Mouse (Mus musculus): Measurements from ENCODE around the gene Eif2ak4. TPM values are rescaled to one million over a fixed set of nuclear protein-coding genes. Genes with fewer than 3 reads are reported as not detected.

Eif2ak4 gene
- polyA plus RNA-seq, 1 experiment from 2014 or later = 9.8 TPM

DNA sequence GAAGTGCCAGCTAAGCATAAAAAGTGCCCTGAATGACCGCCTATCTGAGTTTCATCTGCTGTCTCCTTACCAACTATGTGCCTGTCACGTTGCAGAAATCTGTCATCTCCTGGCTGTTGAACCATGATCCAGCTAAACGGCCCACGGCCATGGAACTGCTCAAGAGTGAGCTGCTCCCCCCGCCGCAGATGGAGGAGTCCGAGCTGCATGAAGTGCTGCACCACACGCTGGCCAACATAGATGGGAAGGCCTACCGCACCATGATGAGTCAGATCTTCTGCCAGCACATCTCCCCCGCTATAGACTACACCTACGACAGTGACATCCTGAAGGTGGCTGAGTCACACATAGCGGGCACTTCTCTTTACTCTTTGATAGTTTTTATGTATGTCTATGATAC, 59.8 kb downstream of the Eif2ak4 start:
- H3K9me3 ChIP-seq (ENCODE audit: control insufficient read depth, low read length) = no peaks in the 10 kb centered on the region
- H3K27me3 ChIP-seq (replicated peaks; ENCODE audit: control insufficient read depth, insufficient read depth, low read length) = no peaks in the 10 kb centered on the region
- H3K4me3 ChIP-seq (replicated peaks; ENCODE audit: low read length) = no peak overlapping the region
- WGBS = 87% methylated on average over 12 of the region's 12 CpGs
- peaks cover 5% of the 10 kb centered on the region for H3K36me3 ChIP-seq (ENCODE audit: control insufficient read depth, insufficient read depth)
- H3K27ac ChIP-seq (ENCODE audit: low read length) = no peak overlapping the region
- H3K4me1 ChIP-seq (replicated peaks; ENCODE audit: control insufficient read depth, insufficient read depth, low read length) = peaks cover 13% of the 10 kb centered on the region
- ATAC-seq = no peak
- no peak overlapping the region for H3K9ac ChIP-seq (replicated peaks; ENCODE audit: low read depth, low read length)
- no peak overlapping the region for H3K4me2 ChIP-seq (ENCODE audit: low read length)

DNA sequence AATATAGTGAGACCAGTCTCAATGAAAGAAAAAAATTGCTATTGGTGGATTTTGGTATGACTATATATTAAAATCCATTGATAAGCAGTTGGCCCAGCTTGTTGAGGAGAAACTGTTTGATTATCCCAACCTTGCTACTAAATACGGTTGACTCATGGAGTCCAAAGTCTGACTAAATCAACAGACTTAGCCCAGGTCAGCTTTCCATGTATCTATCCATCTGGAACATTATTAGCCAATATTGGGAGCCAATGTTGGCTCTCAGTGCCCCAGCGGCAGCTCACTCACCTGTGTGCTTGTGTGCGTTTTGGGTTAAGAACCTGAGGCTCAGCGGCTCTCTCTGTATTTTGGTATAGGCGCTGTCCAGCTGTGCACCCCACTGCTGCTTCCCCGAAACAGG, 62.6 kb downstream of the Eif2ak4 start:
- ATAC-seq = no peak
- Histone ChIP-seq H3K4me3 (replicated peaks; ENCODE audit: low read length) (no peak overlapping the region), H3K9ac (replicated peaks; ENCODE audit: low read depth, low read length) (no peak overlapping the region), H3K27me3 (replicated peaks; ENCODE audit: control insufficient read depth, insufficient read depth, low read length) (no peaks in the 10 kb centered on the region), H3K27ac (ENCODE audit: low read length) (no peak overlapping the region), H3K36me3 (ENCODE audit: control insufficient read depth, insufficient read depth) (no peaks in the 10 kb centered on the region; the same call in 1 of the 2 replicates), H3K4me1 (replicated peaks; ENCODE audit: control insufficient read depth, insufficient read depth, low read length) (peaks cover 5% of the 10 kb centered on the region), H3K9me3 (ENCODE audit: control insufficient read depth, low read length) (no peaks in the 10 kb centered on the region), H3K4me2 (ENCODE audit: low read length) (no peak overlapping the region)
- 93% methylated on average over 6 of the region's 6 CpGs for WGBS

DNA sequence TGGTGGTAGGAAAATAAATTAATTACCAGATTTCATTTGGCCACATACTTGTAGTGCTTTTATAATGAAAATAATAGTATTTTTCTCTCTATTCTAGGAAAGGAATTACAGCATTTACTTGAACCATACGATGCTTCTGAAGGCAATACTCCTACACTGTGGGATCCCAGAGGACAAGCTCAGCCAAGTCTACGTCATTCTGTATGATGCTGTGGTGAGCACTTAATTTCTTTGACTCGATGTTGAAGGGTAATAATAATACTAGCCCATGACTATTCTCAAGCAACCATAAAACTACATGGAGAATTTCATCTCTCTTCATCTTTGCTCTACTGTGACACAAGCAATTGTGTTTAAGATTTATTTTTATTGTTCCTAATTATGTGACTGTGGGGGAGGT, 68.6 kb downstream of the Eif2ak4 start:
- no peaks in the 10 kb centered on the region; the same call in 1 of the 2 replicates for H3K36me3 ChIP-seq (ENCODE audit: control insufficient read depth, insufficient read depth)
- no peak overlapping the region for H3K4me2 ChIP-seq (ENCODE audit: low read length)
- no peaks in the 10 kb centered on the region for H3K9me3 ChIP-seq (ENCODE audit: control insufficient read depth, low read length)
- no peak for ATAC-seq
- 0 out of 2 replicates have a peak, but pooled peaks cover 3% of the 10 kb centered on the region for H3K4me1 ChIP-seq (replicated peaks; ENCODE audit: control insufficient read depth, insufficient read depth, low read length)
- no peak overlapping the region for H3K4me3 ChIP-seq (replicated peaks; ENCODE audit: low read length)
- WGBS = 91% methylated on average over 3 of the region's 3 CpGs
- no peak overlapping the region for H3K9ac ChIP-seq (replicated peaks; ENCODE audit: low read depth, low read length)
- H3K27me3 ChIP-seq (replicated peaks; ENCODE audit: control insufficient read depth, insufficient read depth, low read length) = no peaks in the 10 kb centered on the region
- H3K27ac ChIP-seq (ENCODE audit: low read length) = no peak overlapping the region

DNA sequence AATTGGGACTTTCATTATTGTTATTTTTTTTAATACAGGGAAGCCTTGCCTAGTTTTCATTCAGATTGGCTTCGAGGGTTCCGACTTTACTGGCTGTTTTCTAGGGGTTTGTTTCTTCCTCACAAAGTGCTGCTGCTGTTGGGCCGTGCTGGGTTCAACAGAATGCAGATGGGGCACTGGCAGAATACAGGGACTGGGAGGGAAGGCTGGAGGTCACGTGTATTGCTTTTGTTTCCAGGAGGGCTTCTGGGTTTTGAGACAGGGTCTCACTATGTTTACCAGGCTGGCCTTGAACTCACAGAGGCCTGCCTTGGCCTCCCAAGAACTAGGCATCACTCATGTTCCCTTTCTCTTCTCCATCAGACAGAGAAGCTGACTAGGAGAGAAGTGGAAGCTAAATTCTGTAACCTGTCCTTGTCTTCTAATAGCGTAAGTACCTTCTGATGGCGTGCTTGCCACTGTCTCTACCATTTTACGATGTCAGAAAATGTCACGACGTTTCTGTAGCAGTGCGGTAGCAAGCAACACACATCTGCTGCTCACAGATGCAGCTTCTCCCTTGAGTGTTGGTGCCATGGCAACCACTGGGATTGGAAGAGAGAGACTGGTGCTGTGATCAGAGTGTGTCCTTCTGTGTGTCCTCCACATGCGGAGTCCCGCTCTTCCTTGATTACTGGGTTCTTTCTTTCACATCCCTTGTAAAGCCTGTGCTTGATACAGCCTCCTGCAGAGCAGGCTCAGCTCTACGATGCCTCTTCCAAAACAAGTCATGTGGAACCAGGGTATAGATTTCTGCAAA, 69.2 kb downstream of the Eif2ak4 start:
- Histone ChIP-seq H3K36me3 (ENCODE audit: control insufficient read depth, insufficient read depth) (no peaks in the 10 kb centered on the region; the same call in 1 of the 2 replicates), H3K4me3 (replicated peaks; ENCODE audit: low read length) (no peak overlapping the region), H3K27me3 (replicated peaks; ENCODE audit: control insufficient read depth, insufficient read depth, low read length) (no peaks in the 10 kb centered on the region), H3K9me3 (ENCODE audit: control insufficient read depth, low read length) (no peaks in the 10 kb centered on the region), H3K4me2 (ENCODE audit: low read length) (no peak overlapping the region), H3K4me1 (replicated peaks; ENCODE audit: control insufficient read depth, insufficient read depth, low read length) (0 out of 2 replicates have a peak, but pooled peaks cover 3% of the 10 kb centered on the region), H3K9ac (replicated peaks; ENCODE audit: low read depth, low read length) (no peak overlapping the region), H3K27ac (ENCODE audit: low read length) (no peak overlapping the region; the same call in 1 of the 2 replicates)
- ATAC-seq = peak; percentile 86
- WGBS = 73% methylated on average over 13 of the region's 13 CpGs

DNA sequence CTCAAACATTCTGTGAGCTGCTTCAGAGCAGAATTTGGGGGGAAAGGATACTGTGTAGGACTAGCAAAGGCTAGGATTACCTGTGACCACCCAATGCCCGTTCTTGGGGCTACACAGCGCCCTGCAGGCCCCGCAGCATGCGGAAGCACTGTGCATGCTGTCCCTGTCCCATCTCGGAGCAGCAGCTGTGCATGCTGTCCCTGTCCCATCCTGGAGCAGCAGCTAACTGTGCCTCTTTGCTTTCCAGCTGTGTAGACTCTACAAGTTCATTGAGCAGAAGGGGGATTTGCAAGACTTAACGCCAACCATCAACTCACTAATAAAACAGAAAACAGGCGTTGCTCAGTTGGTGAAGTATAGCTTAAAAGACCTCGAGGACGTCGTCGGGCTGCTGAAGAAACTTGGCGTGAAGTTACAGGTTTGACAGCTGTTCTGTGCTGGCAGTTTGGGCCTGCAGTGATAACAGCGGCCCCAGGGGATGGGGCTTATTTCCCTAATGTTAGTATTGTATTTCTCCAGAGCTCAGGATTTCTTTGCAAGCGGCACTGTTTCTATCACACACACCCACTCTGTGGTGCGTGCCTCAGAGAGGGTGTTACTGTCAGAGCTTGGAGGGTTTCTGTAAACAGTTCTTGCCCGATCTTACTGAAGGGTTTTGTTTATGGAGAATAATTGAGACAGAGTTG, 73.2 kb downstream of the Eif2ak4 start:
- WGBS = 66% methylated on average over 16 of the region's 16 CpGs
- no peak overlapping the region for H3K27ac ChIP-seq (ENCODE audit: low read length)
- 0 out of 2 replicates have a peak, but pooled peaks cover 3% of the 10 kb centered on the region for H3K4me1 ChIP-seq (replicated peaks; ENCODE audit: control insufficient read depth, insufficient read depth, low read length)
- H3K27me3 ChIP-seq (replicated peaks; ENCODE audit: control insufficient read depth, insufficient read depth, low read length) = no peaks in the 10 kb centered on the region
- ATAC-seq = no peak
- H3K4me3 ChIP-seq (replicated peaks; ENCODE audit: low read length) = no peak overlapping the region
- no peak overlapping the region for H3K4me2 ChIP-seq (ENCODE audit: low read length)
- no peaks in the 10 kb centered on the region for H3K9me3 ChIP-seq (ENCODE audit: control insufficient read depth, low read length)
- H3K9ac ChIP-seq (replicated peaks; ENCODE audit: low read depth, low read length) = no peak overlapping the region
- H3K36me3 ChIP-seq (ENCODE audit: control insufficient read depth, insufficient read depth) = peaks cover 2% of the 10 kb centered on the region; the same call in 1 of the 2 replicates

DNA sequence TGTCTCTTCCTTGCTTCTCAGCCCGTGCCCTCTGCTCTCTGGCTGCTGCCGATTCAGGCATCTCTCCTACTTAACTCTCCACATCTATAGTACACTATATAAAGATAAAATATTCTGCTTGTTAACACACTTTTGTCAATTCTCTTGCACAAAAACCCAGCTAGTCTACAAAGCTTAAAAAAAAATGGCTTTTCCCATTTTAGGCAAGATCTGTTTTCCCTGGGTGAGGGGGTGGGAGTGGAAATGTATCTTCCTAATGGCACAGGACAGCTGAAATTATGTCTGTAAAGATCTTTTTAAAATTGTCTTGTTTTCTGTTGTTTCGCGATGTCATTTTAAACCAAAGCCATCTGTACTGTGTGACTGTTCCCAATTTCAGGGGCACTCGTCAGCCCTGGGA, 75.1 kb downstream of the Eif2ak4 start:
- no peaks in the 10 kb centered on the region for H3K9me3 ChIP-seq (ENCODE audit: control insufficient read depth, low read length)
- no peak overlapping the region for H3K4me2 ChIP-seq (ENCODE audit: low read length)
- H3K4me3 ChIP-seq (replicated peaks; ENCODE audit: low read length) = no peak overlapping the region
- ATAC-seq = no peak
- H3K27me3 ChIP-seq (replicated peaks; ENCODE audit: control insufficient read depth, insufficient read depth, low read length) = no peaks in the 10 kb centered on the region
- no peak overlapping the region for H3K27ac ChIP-seq (ENCODE audit: low read length)
- 87% methylated on average over 5 of the region's 5 CpGs for WGBS
- peaks cover 6% of the 10 kb centered on the region; the same call in 1 of the 2 replicates for H3K36me3 ChIP-seq (ENCODE audit: control insufficient read depth, insufficient read depth)
- H3K9ac ChIP-seq (replicated peaks; ENCODE audit: low read depth, low read length) = no peak overlapping the region
- H3K4me1 ChIP-seq (replicated peaks; ENCODE audit: control insufficient read depth, insufficient read depth, low read length) = no peaks in the 10 kb centered on the region

DNA sequence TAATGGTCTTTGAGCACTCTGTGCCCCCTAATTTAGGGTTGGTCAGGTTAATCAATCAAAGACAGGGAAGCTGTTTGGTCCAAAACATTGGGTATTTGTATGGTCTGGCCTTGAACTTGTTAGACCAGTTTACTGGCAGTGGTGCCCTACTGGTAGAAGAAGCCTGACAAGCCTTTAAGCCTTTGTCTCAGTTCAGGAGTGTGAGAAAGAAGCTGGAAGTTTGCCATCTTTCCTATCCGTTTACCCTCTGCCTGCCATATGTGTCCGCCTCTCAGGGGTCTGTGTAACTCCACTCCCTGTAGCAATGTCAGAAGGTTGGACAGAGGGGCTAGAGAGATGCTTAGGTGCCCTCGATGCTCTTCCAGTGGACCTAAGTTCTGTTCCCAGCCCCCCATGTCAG, 76.0 kb downstream of the Eif2ak4 start:
- H3K36me3 ChIP-seq (ENCODE audit: control insufficient read depth, insufficient read depth) = peaks cover 8% of the 10 kb centered on the region; the same call in 1 of the 2 replicates

DNA sequence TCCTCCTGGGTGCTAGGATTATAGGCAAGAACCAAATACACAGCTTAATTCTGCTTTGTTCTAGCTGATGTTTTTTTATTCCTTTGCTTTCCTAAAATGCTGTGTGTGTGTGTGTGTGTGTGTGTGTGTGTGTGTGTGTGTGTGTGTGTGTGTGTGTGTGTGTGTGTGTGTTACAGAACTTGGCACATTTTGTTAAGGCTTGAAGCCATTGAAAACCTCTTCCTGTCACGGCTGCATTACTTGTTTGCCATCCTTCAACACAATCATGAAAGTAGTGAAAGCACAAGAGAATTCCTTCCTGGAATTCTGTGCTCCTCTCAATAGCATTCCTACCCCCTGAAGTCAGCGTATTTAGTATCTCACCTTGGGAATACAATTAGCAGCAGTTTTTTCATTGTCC, 77.5 kb downstream of the Eif2ak4 start:
- H3K9me3 ChIP-seq (ENCODE audit: control insufficient read depth, low read length) = no peaks in the 10 kb centered on the region
- WGBS = 54% methylated on average over 2 of the region's 2 CpGs
- H3K4me2 ChIP-seq (ENCODE audit: low read length) = no peak overlapping the region
- no peaks in the 10 kb centered on the region for H3K27me3 ChIP-seq (replicated peaks; ENCODE audit: control insufficient read depth, insufficient read depth, low read length)
- H3K9ac ChIP-seq (replicated peaks; ENCODE audit: low read depth, low read length) = no peak overlapping the region
- no peak for ATAC-seq
- no peak overlapping the region for H3K4me3 ChIP-seq (replicated peaks; ENCODE audit: low read length)
- H3K4me1 ChIP-seq (replicated peaks; ENCODE audit: control insufficient read depth, insufficient read depth, low read length) = no peaks in the 10 kb centered on the region
- H3K36me3 ChIP-seq (ENCODE audit: control insufficient read depth, insufficient read depth) = peaks cover 14% of the 10 kb centered on the region
- no peak overlapping the region for H3K27ac ChIP-seq (ENCODE audit: low read length)

More for the DNA sequence above, 76.0 kb downstream of the Eif2ak4 start:
- Histone ChIP-seq H3K4me1 (replicated peaks; ENCODE audit: control insufficient read depth, insufficient read depth, low read length) (no peaks in the 10 kb centered on the region), H3K9ac (replicated peaks; ENCODE audit: low read depth, low read length) (no peak overlapping the region), H3K27ac (ENCODE audit: low read length) (no peak overlapping the region), H3K27me3 (replicated peaks; ENCODE audit: control insufficient read depth, insufficient read depth, low read length) (no peaks in the 10 kb centered on the region), H3K9me3 (ENCODE audit: control insufficient read depth, low read length) (no peaks in the 10 kb centered on the region), H3K4me2 (ENCODE audit: low read length) (no peak overlapping the region), H3K4me3 (replicated peaks; ENCODE audit: low read length) (no peak overlapping the region)
- 62% methylated on average over 3 of the region's 3 CpGs for WGBS
- ATAC-seq = no peak

DNA sequence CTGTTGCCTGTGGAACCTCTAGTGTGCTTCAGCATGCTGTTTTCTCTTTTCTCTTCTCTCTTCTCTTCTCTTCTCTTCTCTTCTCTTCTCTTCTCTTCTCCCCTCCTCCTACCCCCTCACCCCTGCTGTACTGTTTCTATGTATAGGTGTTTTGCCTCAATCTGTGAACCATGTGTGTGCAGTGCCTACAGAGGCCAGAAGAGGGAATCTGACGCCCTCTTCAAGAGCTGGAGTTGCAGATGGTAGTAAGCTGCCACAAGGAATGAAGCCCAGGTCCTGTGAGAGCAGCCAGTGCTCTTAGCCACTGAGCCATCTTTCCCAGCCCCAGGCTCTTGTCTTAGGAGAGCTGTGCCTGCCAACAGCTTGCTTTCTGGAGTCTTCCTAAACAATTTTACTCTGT, 78.2 kb downstream of the Eif2ak4 start:
- H3K36me3 ChIP-seq (ENCODE audit: control insufficient read depth, insufficient read depth) = peaks cover 17% of the 10 kb centered on the region

More for the DNA sequence above, 78.2 kb downstream of the Eif2ak4 start:
- H3K27me3 ChIP-seq (replicated peaks; ENCODE audit: control insufficient read depth, insufficient read depth, low read length) = no peaks in the 10 kb centered on the region
- H3K9ac ChIP-seq (replicated peaks; ENCODE audit: low read depth, low read length) = no peak overlapping the region
- no peak for ATAC-seq
- H3K4me2 ChIP-seq (ENCODE audit: low read length) = no peak overlapping the region
- H3K27ac ChIP-seq (ENCODE audit: low read length) = no peak overlapping the region
- H3K9me3 ChIP-seq (ENCODE audit: control insufficient read depth, low read length) = no peaks in the 10 kb centered on the region
- no peaks in the 10 kb centered on the region for H3K4me1 ChIP-seq (replicated peaks; ENCODE audit: control insufficient read depth, insufficient read depth, low read length)
- 50% methylated on average over 1 of the region's 1 CpGs for WGBS
- H3K4me3 ChIP-seq (replicated peaks; ENCODE audit: low read length) = no peak overlapping the region
